Mouse (Mus musculus): ENCODE data around the gene Mxd4.

- TF ChIP-seq ZC3H11A (IDR thresholded peaks at IDR 0.05; ENCODE audit: borderline replicate concordance, low read depth, low read length): no peak
- no peak for TF ChIP-seq HCFC1 (IDR thresholded peaks at IDR 0.05; ENCODE audit: borderline replicate concordance, insufficient read depth, low read length)
- TF ChIP-seq CHD2 (IDR thresholded peaks at IDR 0.05; ENCODE audit: low read depth, low read length): no peak
- no peak for TF ChIP-seq ZNF384 (IDR thresholded peaks at IDR 0.05; ENCODE audit: low read depth, low read length)
- TF ChIP-seq MAFK (IDR thresholded peaks at IDR 0.05; ENCODE audit: insufficient read depth, low read depth, low read length): no peak
Observed at GRCm38 (mm10) chr5:34194975-34195662, 7.6 kb upstream of the Mxd4 start.

All from ES-E14 (cell line).